Mouse (Mus musculus) mouse embryonic stem cell (cell line): ENCODE results near the gene Scgb1a1.
"Not testable (repeated sequence)": the region's sequence is repeated elsewhere in the genome, so short reads cannot be mapped to it uniquely, and the experiment has no call there.

Experiments used
- in situ Hi-C, 2 experiments: fragments of 300-500 bp; cut with MboI; formaldehyde crosslinking; loops; 1 replicate in 1 of 2; 3 replicates in 1 of 2; pipeline ENCODE4 v1.14.3; 2019 to 2020; ENCODE audit warnings: low sequenced_read_pairs in 2 of 2, low pct_unique_long_range_greater_than_20kb in 1 of 2, mixed read lengths in 1 of 2; ENCODE audit not compliant: unreplicated experiment in 1 of 2

Gene Scgb1a1

DNA sequence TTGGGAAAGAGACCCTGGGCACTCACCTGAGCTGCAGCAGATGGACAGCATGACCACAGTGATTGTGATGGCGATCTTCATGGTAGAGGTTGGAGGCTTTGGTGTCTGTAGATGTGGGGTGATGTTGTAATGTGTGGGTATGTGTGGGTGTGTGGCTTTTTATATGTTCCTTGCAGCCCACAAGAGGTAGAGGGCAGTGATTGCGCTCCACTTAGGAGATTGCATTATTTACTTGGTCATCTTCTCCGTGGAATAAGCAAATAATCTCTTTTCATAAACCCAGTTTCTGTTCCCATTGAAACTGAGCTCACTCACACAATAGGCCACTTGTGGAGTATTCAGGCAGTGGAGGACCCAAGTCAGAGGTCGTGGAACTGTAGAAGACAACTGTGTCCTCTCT is at the start of gene Scgb1a1:
Gene Scgb1a1, minus strand, starts transcription at position 138 of the 400 bp plus-strand sequence.
- in situ Hi-C loops: no loop called here

DNA sequence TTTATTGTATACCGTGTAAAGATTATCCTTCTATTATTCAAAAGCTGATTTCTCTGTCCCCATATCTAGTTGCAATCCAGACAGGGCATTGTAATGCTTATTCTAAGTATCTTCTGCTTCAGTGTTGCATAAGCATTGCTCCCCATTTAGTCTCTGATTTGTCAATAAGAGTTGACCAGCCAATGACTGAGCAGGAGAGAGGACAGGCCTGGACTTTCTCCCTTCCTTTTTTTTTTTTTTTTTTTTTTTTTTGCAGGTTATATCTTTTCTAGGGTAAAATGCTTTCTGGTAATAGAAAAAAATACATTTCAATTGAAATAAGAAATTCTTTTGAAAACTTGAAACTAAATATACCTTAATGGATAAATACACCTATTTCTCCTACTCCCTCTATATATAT is 49.4 kb upstream of the Scgb1a1 start:
- in situ Hi-C loops: loop anchor here in 1 of 2 experiments (25.0 kb wide), 1 partner anchor 700 kb away; the partner anchor contains the start of gene Scgb2a2

DNA sequence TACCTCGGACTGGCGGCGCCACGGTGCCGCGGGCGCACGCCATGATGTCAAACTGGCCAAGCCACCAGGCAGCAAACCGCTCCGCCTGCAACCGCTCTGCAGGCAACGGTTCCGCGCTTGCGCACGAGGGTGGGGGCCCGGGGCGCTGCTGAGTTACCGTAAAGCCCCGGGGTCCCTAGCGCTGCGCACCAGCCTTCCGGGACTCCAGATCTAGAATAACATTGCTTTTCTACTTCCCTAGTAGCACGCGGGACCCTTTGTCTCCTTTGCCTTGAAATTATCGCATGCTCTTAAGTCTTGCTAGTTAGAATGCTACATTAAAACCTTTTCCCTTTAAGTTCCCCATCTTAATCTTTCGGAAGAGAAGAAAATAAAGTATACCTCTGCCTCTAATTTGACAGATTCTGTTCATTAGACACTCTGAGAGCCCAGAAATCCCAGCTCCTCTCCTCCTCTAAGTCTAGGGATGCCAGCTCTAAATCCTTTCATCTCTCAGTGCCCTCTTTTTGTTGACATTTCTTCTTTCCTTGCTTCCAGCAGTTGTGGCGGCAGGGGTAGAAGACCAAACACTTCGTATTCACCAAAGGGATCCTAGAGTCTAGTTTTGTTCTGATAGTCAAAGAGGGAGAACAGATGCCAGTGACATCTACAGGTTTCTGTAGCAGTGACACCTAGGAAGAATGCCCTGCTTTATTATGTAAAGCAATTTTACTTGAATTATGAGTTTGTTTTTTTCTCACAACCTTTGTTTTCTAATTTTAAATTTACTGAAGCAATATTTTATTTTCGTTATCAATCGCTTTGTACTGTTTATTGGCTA is 48.0 kb upstream of the Scgb1a1 start, which contains the start of gene Asrgl1:
Gene Asrgl1, minus strand, starts transcription at position 125 of the 820 bp plus-strand sequence.
- in situ Hi-C loops: loop anchor here in 1 of 2 experiments (25.0 kb wide), 1 partner anchor 702 kb away; the partner anchor contains the start of gene Scgb2a2

DNA sequence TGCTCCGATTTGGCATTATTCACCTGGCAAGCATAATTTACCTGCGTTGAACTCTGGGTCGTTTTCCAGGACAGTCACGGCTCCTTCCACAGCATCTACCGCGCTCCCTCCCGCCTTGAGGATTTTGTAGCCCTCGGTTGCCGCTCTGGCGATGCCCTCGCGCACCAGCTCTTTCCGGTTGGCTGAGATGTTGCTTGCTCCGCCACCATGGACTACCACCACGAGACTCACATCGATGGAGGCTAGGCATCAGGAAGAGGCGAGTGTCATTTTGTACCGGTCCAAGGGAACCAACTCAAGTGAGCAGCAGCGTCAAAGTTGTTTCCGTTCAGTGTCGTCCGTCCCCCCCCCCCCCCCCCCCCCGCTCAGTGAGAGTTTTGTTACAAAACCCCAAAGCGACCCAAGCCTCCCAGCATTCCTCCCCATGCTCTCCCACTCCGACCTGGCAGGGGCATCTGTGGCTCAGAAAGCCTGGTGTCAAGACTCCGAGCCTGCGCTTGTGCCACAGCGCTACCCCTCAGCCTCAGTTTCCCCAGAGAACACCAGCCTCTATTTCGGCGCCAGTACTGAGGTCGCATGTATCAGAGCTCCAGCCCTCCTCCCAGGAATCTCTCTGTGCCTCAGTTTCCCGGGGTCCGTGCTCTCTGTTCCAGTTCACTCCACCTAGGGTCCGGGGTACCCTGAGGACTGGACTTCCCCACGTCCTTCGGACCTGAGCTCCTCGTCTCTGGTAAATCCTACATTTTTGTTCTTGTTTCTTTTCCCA is 47.2 kb upstream of the Scgb1a1 start:
- in situ Hi-C loops: loop anchor here in 1 of 2 experiments (25.0 kb wide), 1 partner anchor 702 kb away; the partner anchor contains the start of gene Scgb2a2

DNA sequence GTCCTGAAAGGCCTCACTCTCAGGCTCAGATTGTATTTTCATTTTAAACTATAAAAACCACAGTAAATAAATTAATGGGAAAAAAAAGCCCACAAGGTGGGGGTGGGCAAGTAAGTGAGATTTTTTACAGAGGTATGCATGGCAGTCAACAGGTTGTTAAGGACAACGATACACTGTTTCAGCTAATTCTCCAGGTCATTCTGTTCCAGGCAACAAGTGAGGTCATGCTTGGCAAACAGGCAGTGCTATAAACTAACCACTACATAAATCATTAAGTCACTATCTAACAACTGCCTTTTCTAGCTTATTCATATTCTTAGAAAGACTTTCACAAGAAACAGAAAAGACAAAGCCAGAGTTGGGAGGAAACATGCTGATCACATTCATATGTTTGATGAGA is 42.2 kb upstream of the Scgb1a1 start:
- in situ Hi-C loops: loop anchor here in 1 of 2 experiments (25.0 kb wide), 1 partner anchor 707 kb away; the partner anchor contains the start of gene Scgb2a2

- in situ Hi-C loops: loop anchor here in 1 of 2 experiments (25.0 kb wide), 1 partner anchor 709 kb away; the partner anchor contains the start of gene Scgb2a2
Observed at GRCm38 (mm10) chr19:9128499-9129194, 40.9 kb upstream of the Scgb1a1 start.

DNA sequence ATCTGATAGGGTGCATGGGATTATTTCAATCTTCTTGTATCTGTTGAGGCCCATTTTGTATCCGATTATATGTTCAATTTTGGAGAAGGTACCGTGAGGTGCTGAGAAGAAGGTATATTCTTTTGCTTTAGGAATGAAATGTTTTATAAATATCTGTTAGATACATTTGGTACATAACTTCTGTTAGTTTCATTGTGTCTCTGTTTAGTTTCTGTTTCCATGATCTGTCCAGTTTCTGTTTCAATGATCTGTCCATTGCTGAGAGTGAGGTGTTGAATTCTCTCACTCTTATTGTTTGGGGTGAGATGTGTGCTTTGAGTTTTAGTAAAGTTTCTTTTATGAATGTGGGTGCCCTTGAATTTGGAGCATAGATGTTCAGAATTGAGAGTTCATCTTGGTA is 36.2 kb upstream of the Scgb1a1 start:
- in situ Hi-C loops: not testable (repeated sequence)

- in situ Hi-C loops: no loop called here
Observed at GRCm38 (mm10) chr19:9122390-9122789, 34.6 kb upstream of the Scgb1a1 start.

DNA sequence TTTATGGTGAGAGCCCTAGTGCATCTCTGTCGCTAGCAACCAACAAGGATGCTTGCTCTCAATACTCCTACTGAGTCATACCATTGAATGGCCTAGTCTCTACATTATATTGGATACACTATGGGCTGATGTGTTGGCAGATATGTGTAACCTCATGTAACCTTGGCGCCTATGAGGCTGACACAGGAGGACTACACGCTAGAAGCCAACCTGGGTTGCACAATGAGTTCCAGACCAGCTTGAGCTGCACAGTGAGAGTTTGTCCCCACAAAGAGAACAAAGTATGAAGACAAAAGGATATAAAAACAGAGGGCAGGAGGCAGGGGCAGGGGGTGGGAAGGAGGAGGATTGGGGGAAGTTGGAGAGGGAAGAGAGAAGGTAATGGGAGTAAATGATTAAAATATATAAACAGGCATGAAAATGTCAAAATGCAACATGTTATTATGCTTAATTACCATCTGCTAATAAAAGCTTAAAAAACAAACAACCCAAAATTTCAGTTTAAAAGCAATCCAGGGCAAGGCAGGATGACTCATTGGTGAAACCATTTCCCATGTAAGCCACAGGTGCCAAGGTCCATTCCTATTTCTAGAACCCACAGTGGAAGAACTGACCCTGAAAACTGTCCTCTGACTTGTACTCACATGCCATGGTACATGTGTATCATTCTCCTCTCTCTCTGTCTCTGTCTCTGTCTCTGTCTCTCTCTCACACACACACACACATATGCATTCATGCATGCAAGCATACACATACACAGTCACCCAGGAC is 32.1 kb upstream of the Scgb1a1 start:
- in situ Hi-C loops: loop anchor here in 1 of 2 experiments (5.0 kb wide), 1 partner anchor 263 kb away; no protein-coding TSS in a partner anchor

GRCm38 (mm10) chr19:9117275-9117674 is 29.5 kb upstream of the Scgb1a1 start:
- in situ Hi-C loops: loop anchor here in 1 of 2 experiments (5.0 kb wide), 1 partner anchor 260 kb away; no protein-coding TSS in a partner anchor

GRCm38 (mm10) chr19:9116268-9116667 is 28.5 kb upstream of the Scgb1a1 start:
- in situ Hi-C loops: loop anchor here in 1 of 2 experiments (5.0 kb wide), 1 partner anchor 259 kb away; no protein-coding TSS in a partner anchor

DNA sequence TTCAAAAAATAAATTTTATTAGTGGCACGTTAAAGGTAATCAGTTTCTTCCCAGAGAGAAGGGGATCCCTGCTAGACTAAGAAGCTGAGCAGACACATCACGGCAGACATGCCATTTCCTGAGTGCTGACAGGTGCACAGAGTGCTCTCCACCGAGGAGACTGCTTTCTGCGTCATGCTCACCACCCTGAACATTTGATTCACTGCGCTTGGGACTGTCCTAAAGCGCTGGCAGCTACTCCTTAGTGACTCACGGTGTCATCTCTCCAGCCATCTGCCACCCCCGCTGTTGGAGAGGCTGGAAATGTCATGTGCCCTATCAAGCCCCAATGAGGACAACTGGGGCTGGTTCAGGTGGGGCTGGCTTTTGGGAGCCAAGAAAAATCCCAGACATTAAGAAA is 24.3 kb upstream of the Scgb1a1 start:
- in situ Hi-C loops: loop anchor here in 1 of 2 experiments (5.0 kb wide), 1 partner anchor 260 kb away; the partner anchor contains the start of gene Lrrn4cl

- in situ Hi-C loops: loop anchor here in 1 of 2 experiments (5.0 kb wide), 1 partner anchor 258 kb away; the partner anchor contains the start of gene Lrrn4cl
Observed at GRCm38 (mm10) chr19:9110182-9110869, 22.6 kb upstream of the Scgb1a1 start.

- in situ Hi-C loops: no loop called here
Observed at GRCm38 (mm10) chr19:9108536-9108935, 20.8 kb upstream of the Scgb1a1 start.

- in situ Hi-C loops: no loop called here
Observed at GRCm38 (mm10) chr19:9107379-9107755, 19.6 kb upstream of the Scgb1a1 start.

- in situ Hi-C loops: no loop called here
Observed at GRCm38 (mm10) chr19:9106751-9107378, 19.1 kb upstream of the Scgb1a1 start.
